Mouse (Mus musculus): ENCODE results near the gene Akap5. TPM values are rescaled to one million over a fixed set of nuclear protein-coding genes. Genes with fewer than 3 reads are reported as not detected.
A peak's percentile ranks its signal among the peaks of the same experiment; 100 is the strongest.

The Akap5 gene
- 2.5 and 4.7 TPM in 2 replicates for polyA plus RNA-seq (2016; fragmentation: Nextera tagmentation; extraction: Ambion mirVana)

DNA sequence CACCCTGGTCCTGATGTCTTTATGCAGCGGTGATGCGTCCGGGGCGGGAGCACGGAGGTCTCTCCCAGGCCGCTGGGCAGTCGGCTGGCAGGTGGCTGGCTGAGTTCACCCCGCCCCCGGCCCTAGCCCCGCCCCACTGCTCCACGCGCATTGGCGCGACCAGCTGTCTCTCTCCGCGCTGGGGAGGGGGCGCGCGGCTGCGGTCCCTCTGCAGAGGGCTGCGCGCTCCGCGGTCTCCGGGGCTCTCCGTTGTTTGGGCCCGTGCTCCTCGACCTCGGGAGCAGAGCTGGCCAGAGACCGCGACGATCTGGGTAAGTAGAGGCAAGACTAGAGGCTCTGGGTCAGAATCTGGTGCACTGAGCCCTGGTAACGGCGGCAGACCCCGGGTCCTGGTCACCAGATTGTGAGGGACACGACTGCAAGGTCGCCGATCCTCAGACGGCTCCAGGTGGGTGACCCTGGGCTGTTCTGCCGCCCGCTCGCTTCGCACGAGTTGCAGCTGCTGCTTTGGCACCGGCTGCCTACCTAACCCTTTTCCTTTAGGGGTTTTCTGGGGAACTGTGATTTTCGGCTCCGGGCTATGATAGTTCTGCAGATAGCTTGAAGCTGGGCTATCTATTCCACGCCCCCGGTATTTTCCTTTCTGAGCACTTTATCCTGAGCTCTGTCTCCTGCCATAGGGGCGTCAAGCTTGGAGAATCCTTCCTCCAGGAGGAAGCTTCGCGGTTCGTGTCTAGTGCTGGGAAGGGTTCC lies at the start of gene Akap5:
Akap5 (plus strand) TSS at position 213 of the 753 bp plus-strand sequence.
- H3K4me3 ChIP-seq: peak within 1 kb of the TSS; percentile 72
- 2% methylated on average over 53 of the region's 53 CpGs for WGBS
- peaks cover 33% of the 10 kb centered on the region for H3K36me3 ChIP-seq
- peak; percentile 89 for DNase-seq (ENCODE audit: low spot score)
- H3K27ac ChIP-seq (replicated peaks): peak within 1 kb of the TSS; percentile 86
- H3K27me3 ChIP-seq (ENCODE audit: low read depth, poor library complexity, severe bottlenecking): peaks cover 14% of the 10 kb centered on the region
- peaks cover 14% of the 10 kb centered on the region for H3K4me1 ChIP-seq
- H3K9me3 ChIP-seq (replicated peaks): no peaks in the 10 kb centered on the region

GRCm38 (mm10) chr12:76278209-76278608 lies 46.5 kb upstream of the Akap5 start:
- DNase-seq (ENCODE audit: low spot score): no peak
- Histone ChIP-seq H3K4me3 (no peak overlapping the region), H3K9me3 (replicated peaks) (no peaks in the 10 kb centered on the region), H3K36me3 (peaks cover 66% of the 10 kb centered on the region), H3K27me3 (ENCODE audit: low read depth, poor library complexity, severe bottlenecking) (no peaks in the 10 kb centered on the region), H3K27ac (replicated peaks) (no peak overlapping the region), H3K4me1 (no peaks in the 10 kb centered on the region)
- WGBS: 82% methylated on average over 6 of the region's 6 CpGs

- no peak for DNase-seq (ENCODE audit: low spot score)
- Histone ChIP-seq H3K36me3 (peaks cover 79% of the 10 kb centered on the region), H3K4me1 (no peaks in the 10 kb centered on the region), H3K27me3 (ENCODE audit: low read depth, poor library complexity, severe bottlenecking) (no peaks in the 10 kb centered on the region), H3K4me3 (no peak overlapping the region), H3K27ac (replicated peaks) (no peak overlapping the region), H3K9me3 (replicated peaks) (no peaks in the 10 kb centered on the region)
- WGBS: 91% methylated on average over 9 of the region's 9 CpGs
Measured at GRCm38 (mm10) chr12:76280556-76280955, 44.1 kb upstream of the Akap5 start.

- no peak for DNase-seq (ENCODE audit: low spot score)
- H3K27ac ChIP-seq (replicated peaks): no peak overlapping the region
- 91% methylated on average over 2 of the region's 2 CpGs for WGBS
- no peaks in the 10 kb centered on the region for H3K9me3 ChIP-seq (replicated peaks)
- peaks cover 79% of the 10 kb centered on the region for H3K36me3 ChIP-seq
- H3K27me3 ChIP-seq (ENCODE audit: low read depth, poor library complexity, severe bottlenecking): no peaks in the 10 kb centered on the region
- H3K4me1 ChIP-seq: no peaks in the 10 kb centered on the region
- no peak overlapping the region for H3K4me3 ChIP-seq
Measured at GRCm38 (mm10) chr12:76281111-76281660, 43.5 kb upstream of the Akap5 start.

DNA sequence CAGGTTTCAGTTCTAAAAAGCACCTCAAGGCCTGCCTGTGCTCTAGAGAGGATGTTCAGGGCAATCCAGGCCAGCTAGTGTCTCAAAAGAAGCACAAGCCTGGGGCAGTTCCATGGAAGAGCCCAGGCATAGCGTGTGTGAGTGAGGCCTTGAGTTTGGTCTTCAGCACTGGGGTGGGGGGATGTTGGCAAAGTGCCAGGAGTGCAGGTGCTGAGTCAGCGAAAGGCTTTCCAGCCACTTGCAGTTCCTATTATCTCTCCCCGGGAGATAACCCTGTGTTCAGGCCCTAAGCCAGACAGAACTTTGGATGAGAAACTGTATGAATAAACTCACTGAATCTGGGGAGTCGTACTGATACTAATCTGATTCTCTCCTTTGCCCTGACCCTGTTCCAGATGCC lies 42.6 kb upstream of the Akap5 start:
- 92% methylated on average over 4 of the region's 4 CpGs for WGBS
- H3K4me3 ChIP-seq: no peak overlapping the region
- DNase-seq (ENCODE audit: low spot score): no peak
- H3K4me1 ChIP-seq: no peaks in the 10 kb centered on the region
- H3K36me3 ChIP-seq: peaks cover 74% of the 10 kb centered on the region
- H3K27ac ChIP-seq (replicated peaks): no peak overlapping the region
- H3K9me3 ChIP-seq (replicated peaks): no peaks in the 10 kb centered on the region
- no peaks in the 10 kb centered on the region for H3K27me3 ChIP-seq (ENCODE audit: low read depth, poor library complexity, severe bottlenecking)

DNA sequence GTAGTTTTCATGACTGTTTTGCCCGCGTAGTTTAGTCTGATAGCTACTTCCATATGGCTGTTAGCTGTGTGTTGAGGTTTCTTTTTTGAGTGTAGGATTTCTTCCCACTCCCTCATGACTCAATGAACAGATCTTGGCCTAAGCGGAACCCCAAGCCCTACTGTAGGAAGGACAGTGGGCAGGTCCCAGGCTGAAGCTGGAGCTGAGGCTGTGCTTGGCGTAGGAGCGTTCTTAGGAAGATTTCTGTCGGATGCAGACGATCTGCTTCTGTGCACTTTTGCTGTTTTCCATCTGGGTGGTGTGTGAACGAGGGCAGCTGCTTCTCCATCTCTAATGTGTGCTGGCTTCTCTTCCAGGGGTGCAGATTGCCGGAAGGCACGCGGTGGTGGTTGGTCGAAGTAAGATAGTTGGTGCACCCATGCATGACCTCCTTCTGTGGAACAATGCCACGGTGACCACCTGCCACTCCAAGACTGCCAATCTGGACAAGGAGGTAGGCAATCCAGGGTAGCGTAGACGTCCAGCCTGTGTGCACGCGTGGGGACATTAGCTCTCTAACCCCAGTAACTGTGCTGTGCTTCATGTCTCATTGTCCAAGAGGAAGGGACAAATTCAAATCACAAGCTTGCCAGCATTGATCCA lies 42.0 kb upstream of the Akap5 start:
- 93% methylated on average over 17 of the region's 17 CpGs for WGBS
- H3K36me3 ChIP-seq: peaks cover 70% of the 10 kb centered on the region

GRCm38 (mm10) chr12:76285418-76285817 lies 39.3 kb upstream of the Akap5 start:
- peaks cover 71% of the 10 kb centered on the region for H3K36me3 ChIP-seq
- no peak for DNase-seq (ENCODE audit: low spot score)
- no peak overlapping the region for H3K27ac ChIP-seq (replicated peaks)
- no peaks in the 10 kb centered on the region for H3K9me3 ChIP-seq (replicated peaks)
- peaks cover 14% of the 10 kb centered on the region for H3K4me1 ChIP-seq
- WGBS: 94% methylated on average over 6 of the region's 6 CpGs
- no peak overlapping the region for H3K4me3 ChIP-seq
- H3K27me3 ChIP-seq (ENCODE audit: low read depth, poor library complexity, severe bottlenecking): no peaks in the 10 kb centered on the region

More for the DNA sequence above, 42.0 kb upstream of the Akap5 start:
- DNase-seq (ENCODE audit: low spot score): no peak
- H3K4me3 ChIP-seq: no peak overlapping the region
- H3K4me1 ChIP-seq: peaks cover 5% of the 10 kb centered on the region
- no peaks in the 10 kb centered on the region for H3K9me3 ChIP-seq (replicated peaks)
- no peak overlapping the region for H3K27ac ChIP-seq (replicated peaks)
- no peaks in the 10 kb centered on the region for H3K27me3 ChIP-seq (ENCODE audit: low read depth, poor library complexity, severe bottlenecking)

DNA sequence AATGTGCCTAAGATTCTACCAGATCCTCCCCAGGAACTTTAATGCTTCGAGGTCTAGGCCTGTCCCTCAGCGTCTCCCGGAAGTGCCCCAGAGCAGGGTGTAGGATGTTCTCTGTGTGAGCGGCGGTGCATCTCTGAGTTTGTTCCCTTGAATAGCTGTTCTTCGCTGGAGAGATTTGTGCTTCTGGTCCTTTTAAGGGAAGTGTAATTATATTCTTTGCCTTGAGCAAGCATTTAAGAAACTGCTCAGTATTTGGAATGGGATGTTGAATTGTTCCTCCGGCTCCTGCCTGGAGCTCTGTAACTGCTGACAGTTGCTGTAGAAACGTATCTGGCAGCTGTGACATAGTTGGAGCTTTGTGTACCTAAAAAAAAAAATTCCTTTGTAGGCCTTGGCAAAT lies 36.7 kb upstream of the Akap5 start:
- Histone ChIP-seq H3K27me3 (ENCODE audit: low read depth, poor library complexity, severe bottlenecking) (no peaks in the 10 kb centered on the region), H3K4me1 (peaks cover 14% of the 10 kb centered on the region), H3K9me3 (replicated peaks) (no peaks in the 10 kb centered on the region), H3K36me3 (peaks cover 73% of the 10 kb centered on the region), H3K27ac (replicated peaks) (peak overlapping the region; percentile 71), H3K4me3 (no peak overlapping the region)
- 71% methylated on average over 8 of the region's 8 CpGs for WGBS
- no peak for DNase-seq (ENCODE audit: low spot score)

DNA sequence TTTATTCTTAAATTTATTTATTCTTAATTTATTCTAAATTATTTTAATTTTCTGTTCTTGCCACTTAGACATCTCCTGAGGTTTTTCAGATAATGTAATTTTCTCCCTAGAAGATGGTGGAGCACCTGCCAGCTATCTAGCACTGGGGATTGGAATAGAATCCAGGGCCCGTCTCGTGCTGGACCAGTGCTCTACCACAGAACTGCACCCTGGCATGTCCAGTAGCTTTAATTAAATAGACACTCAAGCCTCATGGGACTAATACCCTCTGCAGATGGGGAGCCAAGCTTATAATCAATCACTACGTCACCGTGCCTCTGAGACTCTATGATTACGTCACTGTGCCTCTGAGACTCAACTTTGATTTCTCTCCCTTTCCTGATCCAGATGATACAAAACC lies 36.2 kb upstream of the Akap5 start:
- peaks cover 14% of the 10 kb centered on the region for H3K4me1 ChIP-seq
- no peak for DNase-seq (ENCODE audit: low spot score)
- 83% methylated on average over 5 of the region's 5 CpGs for WGBS
- H3K4me3 ChIP-seq: no peak overlapping the region
- H3K9me3 ChIP-seq (replicated peaks): no peaks in the 10 kb centered on the region
- H3K36me3 ChIP-seq: peaks cover 73% of the 10 kb centered on the region
- H3K27me3 ChIP-seq (ENCODE audit: low read depth, poor library complexity, severe bottlenecking): no peaks in the 10 kb centered on the region
- H3K27ac ChIP-seq (replicated peaks): peak overlapping the region; percentile 65; the same call in 1 of the 2 replicates

GRCm38 (mm10) chr12:76289428-76289827 lies 35.3 kb upstream of the Akap5 start:
- H3K27me3 ChIP-seq (ENCODE audit: low read depth, poor library complexity, severe bottlenecking): no peaks in the 10 kb centered on the region
- H3K9me3 ChIP-seq (replicated peaks): no peaks in the 10 kb centered on the region
- H3K27ac ChIP-seq (replicated peaks): peak overlapping the region; percentile 65; the same call in 1 of the 2 replicates
- peaks cover 73% of the 10 kb centered on the region for H3K36me3 ChIP-seq
- no peak for DNase-seq (ENCODE audit: low spot score)
- no peak overlapping the region for H3K4me3 ChIP-seq
- 95% methylated on average over 12 of the region's 12 CpGs for WGBS
- peaks cover 14% of the 10 kb centered on the region for H3K4me1 ChIP-seq

- H3K36me3 ChIP-seq: peaks cover 75% of the 10 kb centered on the region
- H3K27me3 ChIP-seq (ENCODE audit: low read depth, poor library complexity, severe bottlenecking): no peaks in the 10 kb centered on the region
- H3K27ac ChIP-seq (replicated peaks): no peak overlapping the region
- no peaks in the 10 kb centered on the region for H3K9me3 ChIP-seq (replicated peaks)
- peak; percentile 19 for DNase-seq (ENCODE audit: low spot score)
- H3K4me1 ChIP-seq: peaks cover 14% of the 10 kb centered on the region
- WGBS: 87% methylated on average over 2 of the region's 2 CpGs
- no peak overlapping the region for H3K4me3 ChIP-seq
Measured at GRCm38 (mm10) chr12:76290271-76290670, 34.4 kb upstream of the Akap5 start.

- DNase-seq (ENCODE audit: low spot score): peak; percentile 54
- 66% methylated on average over 7 of the region's 7 CpGs for WGBS
- Histone ChIP-seq H3K27ac (replicated peaks) (no peak overlapping the region), H3K4me3 (no peak overlapping the region), H3K4me1 (peaks cover 4% of the 10 kb centered on the region; the same call in 1 of the 2 replicates), H3K36me3 (peaks cover 95% of the 10 kb centered on the region), H3K9me3 (replicated peaks) (no peaks in the 10 kb centered on the region), H3K27me3 (ENCODE audit: low read depth, poor library complexity, severe bottlenecking) (no peaks in the 10 kb centered on the region)
Measured at GRCm38 (mm10) chr12:76293192-76293591, 31.5 kb upstream of the Akap5 start.

- Histone ChIP-seq H3K4me3 (no peak overlapping the region), H3K4me1 (no peaks in the 10 kb centered on the region), H3K27me3 (ENCODE audit: low read depth, poor library complexity, severe bottlenecking) (no peaks in the 10 kb centered on the region), H3K9me3 (replicated peaks) (no peaks in the 10 kb centered on the region), H3K36me3 (peaks cover 91% of the 10 kb centered on the region), H3K27ac (replicated peaks) (no peak overlapping the region)
- WGBS: 94% methylated on average over 5 of the region's 5 CpGs
- DNase-seq (ENCODE audit: low spot score): no peak
Measured at GRCm38 (mm10) chr12:76297830-76298229, 26.9 kb upstream of the Akap5 start.

Measured in midbrain, embryonic 10.5 days (tissue).